Mouse (Mus musculus) neutrophil, adult 59 days (primary cell): ENCODE results near the gene Orc4. TPM values are rescaled to one million over a fixed set of nuclear protein-coding genes. Genes with fewer than 3 reads are reported as not detected.

ENCODE experiments used
- total RNA-seq, 2 experiments: library from RNA; stranded (reverse); gene quantifications; 1 replicate in 1 of 2; 2 replicates in 1 of 2; pipeline ENCODE4 v1.2.4; 2023

The Orc4 gene
- total RNA-seq: 10 to 100 TPM; 40.5 to 48.6 TPM

GRCm38 (mm10) chr2:48950252-48950315 lies at the start of gene Orc4:
Gene Orc4, minus strand, starts transcription at chr2:48950277.

DNA sequence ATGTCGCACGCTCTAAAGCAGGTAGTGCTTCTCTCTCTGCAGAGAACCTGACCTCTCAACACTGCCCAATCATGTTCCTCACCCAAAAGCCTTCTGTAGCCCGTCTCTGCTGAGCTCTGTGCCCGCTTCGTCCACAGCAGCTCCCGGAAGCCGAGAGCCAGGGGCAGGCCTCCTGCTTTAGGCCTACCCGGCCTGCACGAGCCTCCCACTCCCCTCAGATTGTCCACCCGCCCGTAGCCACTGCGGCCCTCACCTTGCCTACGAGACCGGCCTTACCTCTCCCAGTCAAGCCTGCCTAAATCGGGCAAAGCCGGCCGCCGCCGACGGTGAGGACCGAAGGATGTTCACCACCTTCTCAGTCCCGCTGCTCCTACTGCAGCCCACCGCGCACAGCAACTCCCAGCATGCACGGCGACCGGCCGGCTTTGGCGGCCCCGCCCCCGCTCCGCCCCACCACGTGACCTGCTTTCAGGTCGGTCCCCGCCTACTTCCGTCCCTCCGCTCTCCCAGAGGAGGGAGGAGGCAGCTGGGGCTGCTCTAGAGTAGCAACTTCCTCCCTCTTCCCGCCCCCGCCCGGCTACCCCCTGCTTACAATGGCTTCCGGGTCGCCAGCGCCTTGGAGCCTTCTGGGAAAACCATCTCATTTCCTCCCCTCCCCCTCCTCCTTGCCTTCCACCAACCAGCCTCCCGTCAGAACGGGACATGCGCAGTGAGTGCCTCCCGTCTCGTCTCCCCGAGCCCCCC lies 1.1 kb downstream of the Orc4 start, which contains the start of gene Mbd5:
Mbd5 (plus strand) TSS at position 668 of the 744 bp plus-strand sequence.

Other genes with a start within 250 kb of the Orc4 start
- gene Acvr2a, start 136.2 kb downstream of the Orc4 start, total RNA-seq: 1 to 10 TPM in 1 of 2 experiments, under 1 TPM in 1; 1.00 to 1.8 TPM
- gene Mbd5, start 769 bp downstream of the Orc4 start, total RNA-seq: 10 to 100 TPM; 40.1 to 50.9 TPM